Mouse (Mus musculus) megakaryocyte, embryonic 14.5 days (primary cell): ENCODE results near the gene Gm11146.

Experiments
- FLI1 ChIP-seq: IDR thresholded peaks from 2 replicates; pipeline ENCODE4 v1.6.1; 2012; ENCODE audit warnings: low read length, inconsistent platforms, mixed read lengths
- GATA1 ChIP-seq: IDR thresholded peaks from 3 replicates; pipeline ENCODE4 v1.6.1; 2012; ENCODE audit warnings: mixed read lengths, low read length, inconsistent platforms, borderline replicate concordance

- TF ChIP-seq FLI1, result no peak
- TF ChIP-seq GATA1, result no peak
Measured at GRCm38 (mm10) chr16:77643036-77643870, 41.4 kb upstream of the Gm11146 start.
